Mouse (Mus musculus): ENCODE measurements at regions not wholly inside any gene's neighbourhood (a gene's known extent, or its start where the extent isn't known, plus 50 kb on each side); places are given as distances from the start of the nearest gene placed in this dataset.
A peak's percentile ranks its signal among the peaks of the same experiment; 100 is the strongest.
"Not testable (repeated sequence)": the region's sequence is repeated elsewhere in the genome, so short reads cannot be mapped to it uniquely, and the experiment has no call there.

DNA sequence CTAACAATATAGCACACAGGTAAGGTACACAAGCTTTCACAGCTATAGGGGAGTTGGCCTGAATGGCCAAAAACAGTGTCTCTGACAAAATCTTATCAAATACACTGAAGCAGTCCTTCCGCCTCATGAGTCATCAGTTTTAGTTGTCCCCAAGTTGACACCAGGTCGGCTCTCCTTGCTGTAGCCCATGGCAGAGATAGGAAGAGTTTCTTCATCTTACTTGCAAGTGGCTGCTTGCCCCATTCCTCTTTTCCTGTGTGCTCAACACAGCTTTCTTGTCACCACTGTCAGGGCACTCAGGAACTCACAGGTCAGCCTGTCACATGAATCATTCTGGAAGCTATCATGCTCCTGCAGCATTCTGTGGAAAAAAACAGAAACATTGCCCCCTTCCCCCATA lies 77.1 kb downstream of the Olfr721-ps1 start:
- not testable (repeated sequence) for DNase-seq (ENCODE audit: low read depth, low spot score)

DNA sequence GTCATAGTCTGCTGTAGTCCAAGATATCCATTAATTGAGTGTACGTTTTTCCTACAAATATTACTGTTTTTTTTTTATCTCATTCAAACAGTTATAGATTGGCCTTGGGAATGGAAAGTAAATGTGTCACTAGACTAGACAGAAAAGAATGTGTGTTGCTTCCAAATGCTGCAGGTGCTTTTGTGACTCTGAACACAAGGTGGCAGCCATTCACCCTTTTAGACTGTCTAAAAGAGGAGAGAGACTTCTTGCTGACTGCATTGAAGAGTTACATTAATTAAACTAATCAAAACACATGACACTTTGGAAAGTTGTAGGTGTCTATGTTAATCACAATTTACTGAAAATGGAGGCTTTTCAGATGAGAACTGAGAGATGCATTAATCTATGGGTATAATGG lies 80.7 kb downstream of the Olfr721-ps1 start:
- peak; percentile 34 for DNase-seq (ENCODE audit: low read depth, low spot score)

DNA sequence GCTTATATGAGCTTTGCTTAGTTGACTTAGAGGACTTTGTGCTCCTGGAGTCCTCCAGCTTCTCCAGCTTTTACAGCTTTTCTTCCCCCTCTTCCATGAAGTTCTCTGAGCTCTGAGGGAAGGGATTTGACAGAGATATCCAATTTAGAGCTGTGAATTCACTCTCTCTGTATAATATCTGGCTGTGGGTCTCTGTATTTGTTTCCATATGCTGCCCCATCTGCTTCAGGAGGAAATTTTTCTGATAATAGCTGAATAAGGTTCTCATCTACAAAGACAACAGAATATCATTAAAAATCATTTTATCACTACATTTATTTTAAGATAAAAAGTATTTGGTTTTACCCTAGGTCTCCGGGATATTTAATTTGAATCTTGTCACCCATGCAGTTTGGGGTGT lies 85.3 kb downstream of the Olfr721-ps1 start:
- DNase-seq (ENCODE audit: low read depth, low spot score): no peak

DNA sequence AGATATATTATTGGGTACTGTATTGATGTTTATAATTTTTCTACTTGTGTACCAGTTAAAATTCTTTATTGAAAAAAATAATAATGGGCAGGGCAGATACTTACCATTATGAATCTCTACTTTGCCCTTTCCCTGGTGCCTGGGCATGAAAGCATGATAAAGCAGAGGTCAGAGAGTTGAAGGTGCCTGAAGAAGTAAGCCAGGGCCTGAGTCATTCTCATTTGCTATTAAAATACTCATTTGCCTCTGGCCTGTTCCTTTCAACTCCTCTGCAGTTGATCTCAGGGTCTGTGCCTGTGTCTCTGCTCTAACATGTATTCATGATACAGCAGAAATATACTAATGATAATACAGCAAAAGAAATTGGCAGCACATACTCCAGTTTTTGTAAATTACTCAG lies 89.4 kb downstream of the Olfr721-ps1 start:
- DNase-seq (ENCODE audit: low read depth, low spot score): no peak

DNA sequence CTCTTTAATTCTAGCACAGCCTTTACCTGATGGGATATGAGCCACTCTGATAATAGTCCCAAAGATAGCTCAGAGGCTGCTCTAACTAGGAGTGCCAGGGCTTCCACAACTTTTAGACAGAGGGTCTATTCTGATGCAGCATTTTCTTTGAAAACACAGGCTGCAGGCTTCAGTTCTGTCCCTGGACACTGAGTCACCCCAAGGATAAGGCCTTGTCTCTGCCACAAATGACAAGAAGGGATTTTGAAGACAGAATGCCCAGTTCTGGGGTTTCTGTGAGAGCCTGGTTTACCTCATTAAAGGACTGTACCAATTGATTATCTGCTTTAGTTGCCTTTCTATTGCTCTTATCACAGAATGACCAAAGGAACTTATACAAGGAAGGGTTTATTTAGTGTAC lies 90.9 kb downstream of the Olfr721-ps1 start:
- DNase-seq (ENCODE audit: low read depth, low spot score): no peak

DNA sequence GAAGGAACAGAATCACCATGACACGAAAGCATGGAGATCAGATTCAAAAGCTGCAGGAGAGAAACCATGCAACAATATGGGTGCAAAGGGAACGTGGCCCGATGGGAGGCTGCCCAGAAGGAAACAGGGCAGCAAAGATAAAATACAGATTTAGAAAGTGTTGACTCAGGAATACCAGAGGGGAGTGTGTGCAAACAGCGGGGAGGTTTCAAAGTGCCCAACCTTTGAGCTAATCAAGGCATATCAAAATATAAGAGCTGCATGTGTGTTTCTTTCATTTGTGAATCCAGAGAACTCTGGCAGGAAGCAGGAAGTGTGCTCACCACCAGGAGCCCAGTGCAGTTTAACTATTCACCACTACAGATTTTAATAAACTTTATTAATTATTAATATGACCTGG lies 110.8 kb downstream of the Olfr721-ps1 start:
- DNase-seq (ENCODE audit: low read depth, low spot score): no peak

DNA sequence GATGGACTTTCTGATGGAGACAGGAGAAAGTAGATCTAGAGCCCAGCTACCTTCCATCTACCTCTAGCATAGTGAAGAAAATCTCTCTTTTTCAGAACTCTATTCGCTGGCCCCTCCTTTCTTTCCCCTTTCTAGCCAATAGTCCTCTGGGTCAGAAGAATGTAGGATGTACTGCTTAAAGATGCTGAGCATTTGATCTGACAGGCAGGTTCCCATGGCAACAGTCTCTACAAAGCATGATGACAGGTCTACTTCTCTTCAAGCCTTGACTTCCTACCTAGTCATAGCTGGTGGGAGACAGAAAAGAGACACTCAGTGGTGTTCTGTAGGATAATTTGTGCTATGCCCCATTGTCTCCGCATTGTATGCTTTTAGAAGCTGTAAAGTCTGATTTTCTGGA lies 112.0 kb downstream of the Olfr721-ps1 start:
- DNase-seq (ENCODE audit: low read depth, low spot score): no peak

DNA sequence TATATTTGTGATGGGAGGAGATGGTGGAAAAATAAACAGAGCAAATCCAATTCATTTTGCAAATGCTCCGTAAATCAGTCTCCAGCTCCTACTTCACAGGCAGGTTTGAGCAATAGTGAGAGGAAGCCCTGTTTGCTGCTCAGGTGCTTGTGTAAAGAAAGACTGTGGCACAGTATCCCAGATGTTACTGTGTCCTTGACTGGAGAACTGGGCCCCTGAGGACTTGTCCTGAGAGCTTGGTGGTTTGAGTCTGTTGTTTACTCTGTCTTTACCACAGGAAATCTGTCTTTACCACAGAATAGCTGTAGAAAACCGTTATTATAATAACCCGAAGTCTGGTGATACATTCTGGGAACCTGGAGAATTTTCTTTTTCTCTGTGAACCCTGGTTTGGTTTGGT lies 112.4 kb downstream of the Olfr721-ps1 start:
- no peak for DNase-seq (ENCODE audit: low read depth, low spot score)

DNA sequence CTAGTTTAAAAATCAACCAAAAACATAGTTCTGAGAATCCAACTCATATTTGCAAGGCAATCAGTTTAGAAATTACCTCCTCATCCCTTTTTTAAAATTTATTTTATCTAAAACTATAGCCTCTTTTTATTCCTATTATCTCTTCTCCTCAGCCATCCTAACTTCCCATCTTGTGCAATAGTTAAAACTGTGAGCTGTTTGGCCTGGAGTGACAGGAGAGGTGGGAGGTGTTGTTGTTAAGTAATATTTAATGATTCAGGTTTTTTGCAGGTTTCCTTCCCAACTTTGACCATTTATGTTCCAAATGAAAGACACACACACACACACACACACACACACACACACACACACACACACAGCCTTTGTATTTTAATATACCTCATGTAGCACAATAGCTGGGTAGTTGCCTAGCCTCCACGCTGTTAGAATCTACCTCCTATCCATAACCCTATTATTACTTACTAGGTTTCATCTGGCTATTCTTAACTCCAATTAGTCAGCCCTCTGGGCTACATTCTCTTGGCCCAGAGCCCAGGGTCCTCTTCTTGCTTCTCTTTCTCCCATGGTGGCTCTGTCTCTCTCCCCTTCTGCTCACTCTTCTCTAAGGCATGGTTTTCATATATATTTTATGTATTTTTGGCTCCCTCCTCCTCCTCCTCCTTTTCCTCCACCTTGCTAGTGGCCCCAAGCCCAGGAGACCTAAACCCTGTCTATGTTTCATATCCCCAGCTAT lies 113.5 kb downstream of the Olfr721-ps1 start:
- no peak for DNase-seq (ENCODE audit: low read depth, low spot score)

DNA sequence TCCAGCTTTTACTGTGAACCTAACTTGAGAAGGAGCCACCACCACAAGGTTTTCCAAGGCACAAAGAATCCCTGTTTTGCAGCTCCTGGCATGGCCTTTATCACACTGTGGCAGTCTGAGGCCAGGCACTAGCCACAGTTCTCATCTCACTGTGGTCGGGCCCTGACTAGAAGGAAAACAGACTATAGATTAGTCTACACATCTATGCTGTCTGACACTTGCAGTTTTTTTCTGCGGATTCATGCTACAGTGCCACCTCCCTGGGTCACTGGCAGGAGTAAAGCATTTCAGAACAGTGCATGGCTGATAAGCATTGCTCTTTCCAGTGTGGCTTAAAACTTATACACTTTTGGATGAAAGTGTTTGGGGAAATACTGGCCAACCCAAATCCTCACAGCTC lies 114.3 kb downstream of the Olfr721-ps1 start:
- no peak for DNase-seq (ENCODE audit: low read depth, low spot score)

DNA sequence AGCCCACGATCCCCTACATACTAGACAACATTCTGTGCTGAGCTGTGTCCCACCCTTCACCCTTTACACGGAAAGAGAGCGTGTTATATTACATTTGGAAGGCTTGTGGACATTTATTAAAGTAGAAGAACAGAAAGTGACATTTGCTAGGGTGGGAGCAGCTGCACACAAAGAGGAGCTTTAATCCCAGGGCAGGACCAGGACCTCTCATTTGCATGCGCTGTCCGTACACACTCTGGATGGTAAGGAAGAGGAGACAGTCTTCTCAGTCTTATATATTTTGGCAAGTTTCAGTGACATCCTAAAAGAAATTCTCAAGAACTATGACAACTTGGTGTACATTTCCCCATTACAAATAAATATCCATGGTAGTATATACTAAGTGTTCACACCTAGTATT lies 114.8 kb downstream of the Olfr721-ps1 start:
- no peak for DNase-seq (ENCODE audit: low read depth, low spot score)

DNA sequence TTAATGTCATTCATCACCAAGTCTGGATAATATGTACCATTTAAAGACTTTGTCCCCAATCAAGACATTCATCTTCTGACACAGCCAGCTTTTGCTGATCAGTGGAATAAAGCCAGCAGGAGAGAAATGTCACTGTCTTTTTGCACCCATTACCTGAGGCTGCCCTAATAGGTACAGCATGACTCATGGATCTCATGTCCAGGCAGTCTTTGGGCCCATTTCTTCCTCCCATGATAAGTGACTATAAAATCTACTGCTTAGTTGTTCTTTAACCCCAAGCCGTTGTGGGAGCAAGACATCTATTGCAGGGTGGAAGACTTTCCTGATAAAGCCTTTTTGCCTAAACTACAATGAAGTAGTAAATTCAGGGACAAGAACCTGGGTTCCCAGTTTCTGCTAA lies 116.9 kb downstream of the Olfr721-ps1 start:
- DNase-seq (ENCODE audit: low read depth, low spot score): no peak

DNA sequence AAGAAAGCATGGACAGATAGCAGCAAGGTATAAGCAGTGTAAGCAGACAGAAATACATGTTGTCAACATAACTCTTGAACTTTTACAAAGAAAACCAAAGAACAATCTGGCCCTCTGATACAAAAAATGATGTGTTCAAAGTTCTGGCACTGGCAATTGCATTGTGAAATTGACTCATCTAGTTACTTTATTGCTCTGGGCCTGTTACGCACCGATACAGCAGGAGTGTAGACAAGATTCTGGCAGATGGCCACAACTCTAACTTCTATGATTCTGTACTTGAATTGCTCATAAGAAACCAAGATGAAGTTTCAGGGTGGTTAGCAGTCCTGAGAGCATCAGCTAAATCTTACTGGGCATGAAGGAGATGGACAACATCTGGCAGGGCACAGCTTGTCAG lies 117.7 kb downstream of the Olfr721-ps1 start:
- DNase-seq (ENCODE audit: low read depth, low spot score): no peak

DNA sequence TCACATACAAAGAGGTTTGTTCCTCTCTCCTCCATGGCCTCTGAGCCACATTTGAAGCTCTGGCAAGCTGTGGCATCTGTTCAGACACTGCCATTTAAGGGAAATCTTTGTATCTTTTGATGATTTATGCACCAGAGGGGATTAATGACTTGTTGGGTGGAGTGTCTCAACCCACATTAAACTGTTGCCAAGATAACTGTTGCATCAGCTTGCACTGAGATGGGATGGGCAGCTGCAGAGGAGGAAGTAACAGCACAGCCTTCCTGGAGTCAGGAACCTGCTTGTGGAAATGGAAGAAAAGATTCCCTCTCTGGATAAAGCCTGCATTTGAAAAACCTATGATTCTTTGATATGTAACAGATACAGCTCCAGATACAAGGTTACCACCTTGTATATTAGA lies 119.1 kb downstream of the Olfr721-ps1 start:
- no peak for DNase-seq (ENCODE audit: low read depth, low spot score)

DNA sequence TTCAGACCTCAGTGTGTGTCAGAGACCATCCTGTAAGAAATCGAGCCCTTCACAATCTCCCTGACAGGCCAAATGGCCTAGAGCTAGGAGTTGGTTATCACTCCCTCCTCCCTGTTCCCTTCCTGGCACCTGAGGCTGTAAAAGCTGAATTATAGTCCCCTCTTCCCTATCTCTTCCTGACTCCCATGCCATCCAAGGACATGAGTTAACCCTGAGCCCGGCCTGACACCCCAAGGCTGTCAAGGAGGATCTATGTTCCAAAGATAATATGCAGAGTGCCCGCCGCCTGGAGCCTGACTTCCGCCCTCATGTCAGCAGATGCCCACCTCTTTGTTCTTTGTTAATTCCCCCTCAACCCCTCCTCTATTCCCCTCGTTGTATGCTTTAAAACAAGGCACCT lies 120.2 kb downstream of the Olfr721-ps1 start:
- DNase-seq (ENCODE audit: low read depth, low spot score): not testable (repeated sequence)

DNA sequence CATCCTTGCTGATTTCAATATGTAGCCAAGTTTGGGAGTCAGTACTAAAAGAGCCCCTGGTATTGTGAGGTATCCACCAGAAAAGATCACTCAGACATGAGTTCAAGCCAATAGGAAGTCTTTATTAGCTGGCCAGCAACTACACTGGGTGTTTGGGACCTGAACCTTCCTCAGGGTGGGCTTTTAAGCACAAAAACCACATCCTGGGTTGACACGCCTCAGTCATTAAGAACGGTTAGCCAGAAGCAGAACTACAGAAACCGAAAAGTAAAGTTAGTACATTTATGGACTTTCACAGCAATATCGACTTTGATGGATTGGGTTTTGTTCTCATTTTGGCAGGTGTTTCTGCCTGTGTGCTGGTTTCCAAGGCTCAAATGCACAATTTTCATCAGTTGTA lies 124.1 kb downstream of the Olfr721-ps1 start:
- no peak for DNase-seq (ENCODE audit: low read depth, low spot score)

DNA sequence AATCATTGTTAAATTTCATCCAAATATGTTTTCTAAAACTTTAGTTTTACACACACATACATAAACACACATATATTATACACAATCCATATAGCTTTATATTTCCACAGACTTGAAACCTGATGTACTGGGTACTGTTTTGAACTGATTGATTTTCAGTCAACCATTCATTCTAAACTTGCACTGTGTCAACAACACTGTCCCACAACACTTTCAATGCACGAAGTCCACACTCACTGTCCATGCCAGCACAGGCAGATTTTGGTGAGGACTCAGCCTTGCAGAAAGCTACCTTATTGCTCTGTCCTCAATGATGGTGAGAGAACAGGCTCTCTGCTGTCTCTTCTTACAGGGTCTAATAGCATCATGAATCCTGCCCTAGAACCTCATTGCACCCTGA lies 127.3 kb downstream of the Olfr721-ps1 start:
- no peak for DNase-seq (ENCODE audit: low read depth, low spot score)

DNA sequence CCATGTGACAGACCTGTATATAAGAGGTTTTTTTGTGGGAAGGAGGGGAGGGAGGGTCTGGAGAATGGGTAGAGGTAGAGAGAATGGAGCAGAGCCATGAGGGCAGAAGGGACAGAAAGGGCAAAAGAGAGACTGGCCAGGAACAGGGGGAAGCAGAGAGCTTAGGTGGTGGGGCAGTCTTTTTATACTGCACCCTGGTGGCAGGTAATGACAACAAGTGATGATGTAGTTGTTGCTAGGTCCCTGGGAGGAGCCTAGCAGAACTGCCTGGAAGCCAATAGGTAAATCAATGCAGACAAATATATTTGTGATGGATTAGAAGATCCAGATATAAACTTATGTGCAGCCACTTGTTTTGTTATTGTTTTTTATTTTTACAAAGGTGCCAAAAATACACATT lies 140.1 kb downstream of the Olfr721-ps1 start:
- no peak for DNase-seq (ENCODE audit: low read depth, low spot score)

DNA sequence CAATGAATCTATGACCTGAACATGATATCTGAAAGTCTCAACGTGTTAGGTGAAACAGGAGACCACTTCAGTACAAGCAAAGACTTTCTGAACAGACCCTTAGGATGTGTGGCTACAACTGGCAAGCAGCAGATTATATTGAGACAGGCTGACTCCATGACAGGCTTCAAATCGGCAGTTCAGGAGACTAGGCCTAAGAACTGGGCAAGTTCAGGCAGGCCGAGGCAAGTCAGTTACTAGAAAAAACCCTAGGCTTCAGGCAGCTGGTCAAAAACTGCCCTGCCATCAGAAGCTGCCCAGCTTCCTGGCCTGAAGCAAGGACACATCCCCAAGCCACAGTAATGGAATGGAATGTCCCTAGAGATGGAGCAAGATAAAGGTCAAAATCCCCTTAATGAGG lies 140.6 kb downstream of the Olfr721-ps1 start:
- no peak for DNase-seq (ENCODE audit: low read depth, low spot score)

DNA sequence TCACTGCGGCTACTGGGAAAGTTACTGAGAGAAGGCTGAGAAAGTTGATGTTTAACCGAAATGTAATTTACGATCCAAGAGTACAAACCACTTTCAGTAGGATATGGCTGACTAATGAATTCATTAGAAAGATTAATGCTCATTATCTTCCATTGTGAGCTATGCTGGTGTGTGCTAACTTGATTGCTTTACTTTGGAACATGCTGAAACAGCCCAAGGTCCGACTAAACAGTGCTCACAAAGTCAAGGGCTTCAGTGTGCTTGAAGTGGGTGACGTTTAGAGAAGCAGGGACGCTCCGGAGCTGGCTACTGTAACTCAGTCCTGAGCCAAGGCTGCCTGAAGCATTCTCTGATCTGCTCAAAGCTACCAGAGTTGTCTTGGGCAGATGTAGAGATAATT lies 143.1 kb downstream of the Olfr721-ps1 start:
- DNase-seq (ENCODE audit: low read depth, low spot score): no peak

DNA sequence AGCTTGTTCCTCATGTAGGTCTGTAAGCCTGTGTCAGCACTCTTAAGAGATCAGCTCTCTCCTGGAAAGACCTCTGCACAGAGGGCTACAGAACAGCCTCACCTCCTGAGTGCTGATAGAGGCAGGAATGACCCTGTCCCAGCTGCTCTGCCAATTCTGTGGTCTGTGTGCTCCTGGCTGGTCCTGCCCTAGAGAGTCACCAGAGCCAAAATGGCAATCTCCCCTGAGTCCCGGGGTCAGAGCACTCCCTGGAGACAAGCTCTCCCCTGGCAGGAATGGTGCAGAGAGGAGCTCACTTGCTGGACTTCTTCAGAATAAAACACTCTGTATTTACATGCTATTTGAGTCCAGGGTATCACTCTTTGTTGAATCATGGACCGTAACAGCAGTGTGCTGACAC lies 149.9 kb upstream of the Slc4a7 start:
- no peak for DNase-seq (ENCODE audit: low read depth, low spot score)

DNA sequence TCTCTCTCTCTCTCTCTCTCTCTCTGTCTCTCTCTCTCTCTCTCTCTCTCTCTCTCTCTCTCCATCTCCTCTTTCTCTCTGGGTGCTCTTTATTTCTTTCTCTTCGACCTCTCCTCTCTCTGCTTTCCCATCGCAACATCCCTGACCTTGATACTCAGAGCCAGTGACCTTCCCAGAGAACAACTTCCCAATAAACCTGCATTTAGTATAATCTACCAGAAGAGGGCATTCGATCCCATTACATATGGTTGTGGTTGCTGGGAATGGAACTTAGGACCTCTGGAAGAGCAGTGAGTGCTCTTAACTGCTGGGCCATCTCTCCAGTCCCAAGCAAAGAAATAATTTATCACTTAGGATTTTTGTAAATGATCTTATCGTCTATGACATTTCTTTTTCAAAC lies 127.2 kb upstream of the Slc4a7 start:
- no peak for DNase-seq (ENCODE audit: low read depth, low spot score)

DNA sequence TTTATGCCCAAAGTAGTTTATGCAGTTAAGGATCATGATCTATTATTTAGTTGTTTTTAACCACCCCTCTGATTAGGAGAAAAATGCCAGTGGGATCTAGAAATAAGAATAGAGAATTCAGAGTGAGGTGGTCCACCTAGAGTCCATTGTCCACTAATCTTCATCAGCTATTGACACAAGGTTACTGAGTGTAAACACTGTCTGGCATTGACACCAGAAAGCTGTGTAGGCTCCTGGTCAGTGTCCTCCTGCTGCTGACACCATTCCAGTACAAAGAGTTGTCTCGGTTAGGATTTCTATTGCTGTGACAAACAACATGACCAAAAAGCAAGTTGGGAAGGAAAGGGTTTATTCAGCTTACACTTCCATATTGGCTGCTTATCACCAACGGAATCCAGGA lies 110.1 kb upstream of the Slc4a7 start:
- DNase-seq (ENCODE audit: low read depth, low spot score): no peak

DNA sequence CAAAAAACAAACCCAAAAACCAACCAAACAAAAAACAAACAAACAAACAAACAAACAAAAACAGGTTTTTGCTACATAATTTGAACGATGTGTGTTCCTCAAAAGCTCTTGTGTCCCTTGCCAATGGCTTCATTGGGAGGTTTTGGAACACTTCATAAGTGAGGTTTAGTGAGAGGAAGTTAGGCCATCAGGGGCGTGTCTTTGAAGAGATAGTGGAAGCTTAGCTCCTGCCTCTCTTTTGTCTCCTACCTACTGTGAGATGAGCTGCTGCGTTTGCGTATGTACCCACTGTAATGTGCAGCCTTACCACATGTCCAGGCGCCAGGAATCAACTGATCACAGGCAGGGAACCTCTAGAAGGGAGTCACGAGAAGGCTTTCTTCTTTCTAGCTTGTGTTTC lies 107.3 kb upstream of the Slc4a7 start:
- DNase-seq (ENCODE audit: low read depth, low spot score): no peak

Data from brain, embryonic 18.5 days (tissue).